Mouse (Mus musculus) spleen, postnatal 14 days (tissue): ENCODE data around the gene Spata31d1a.
A peak's percentile ranks its signal among the peaks of the same experiment; 100 is the strongest.
"Not testable (repeated sequence)": the region's sequence is repeated elsewhere in the genome, so short reads cannot be mapped to it uniquely, and the experiment has no call there.

Source experiments
- DNase-seq, 2 experiments: peaks; one replicate each; pipeline ENCODE4 v3.0.0; 2021 to 2022; ENCODE audit warnings: low spot score in 2 of 2

Gene Spata31d1a

GRCm38 (mm10) chr13:59703514-59703913, 6.6 kb downstream of the Spata31d1a start:
- DNase-seq, result no peak

GRCm38 (mm10) chr13:59700137-59700536, 10.0 kb downstream of the Spata31d1a start:
- not testable (repeated sequence) for DNase-seq

- DNase-seq, result no peak
These were observed 11.0 kb downstream of the Spata31d1a start for GRCm38 (mm10) chr13:59699131-59699530.

- DNase-seq, result no peak
These were observed 14.3 kb downstream of the Spata31d1a start for GRCm38 (mm10) chr13:59695781-59696180.

GRCm38 (mm10) chr13:59694008-59694407, 16.1 kb downstream of the Spata31d1a start, which contains the start of gene 4921517D22Rik:
4921517D22Rik (minus strand) TSS chr13:59694108.
- no peak for DNase-seq

GRCm38 (mm10) chr13:59691478-59691877, 18.7 kb downstream of the Spata31d1a start:
- DNase-seq, result no peak

- no peak for DNase-seq
These were observed 19.6 kb downstream of the Spata31d1a start for GRCm38 (mm10) chr13:59690576-59690975.

- no peak for DNase-seq
These were observed 20.3 kb downstream of the Spata31d1a start for GRCm38 (mm10) chr13:59689843-59690242.

- DNase-seq, result no peak
These were observed 20.8 kb downstream of the Spata31d1a start for GRCm38 (mm10) chr13:59689313-59689712.

GRCm38 (mm10) chr13:59688338-59688770, 21.8 kb downstream of the Spata31d1a start:
- DNase-seq, result no peak

GRCm38 (mm10) chr13:59685236-59685635, 24.9 kb downstream of the Spata31d1a start:
- DNase-seq, result no peak

- no peak for DNase-seq
These were observed 27.5 kb downstream of the Spata31d1a start for GRCm38 (mm10) chr13:59682629-59683028.

GRCm38 (mm10) chr13:59679908-59680307, 30.2 kb downstream of the Spata31d1a start:
- DNase-seq, result no peak

GRCm38 (mm10) chr13:59679306-59679705, 30.8 kb downstream of the Spata31d1a start:
- no peak for DNase-seq

- DNase-seq, result no peak
These were observed 33.6 kb downstream of the Spata31d1a start for GRCm38 (mm10) chr13:59676316-59677229.

GRCm38 (mm10) chr13:59675151-59676011, 34.7 kb downstream of the Spata31d1a start, which contains the start of gene Golm1:
Golm1 (minus strand) TSS chr13:59675811.
- peak; percentile 52 to 58 for DNase-seq

- DNase-seq, result no peak
These were observed 35.4 kb downstream of the Spata31d1a start for GRCm38 (mm10) chr13:59674761-59675150.

- DNase-seq, result no peak
These were observed 35.9 kb downstream of the Spata31d1a start for GRCm38 (mm10) chr13:59674215-59674614.

GRCm38 (mm10) chr13:59673597-59673996, 36.5 kb downstream of the Spata31d1a start:
- DNase-seq, result no peak

GRCm38 (mm10) chr13:59672248-59672647, 37.9 kb downstream of the Spata31d1a start:
- DNase-seq, result no peak

GRCm38 (mm10) chr13:59671521-59671920, 38.6 kb downstream of the Spata31d1a start:
- DNase-seq, result no peak

- DNase-seq, result no peak
These were observed 40.2 kb downstream of the Spata31d1a start for GRCm38 (mm10) chr13:59669946-59670345.
